Mouse (Mus musculus): ENCODE results near the gene Gm38655.
A peak's percentile ranks its signal among the peaks of the same experiment; 100 is the strongest.
"Not testable (repeated sequence)": the region's sequence is repeated elsewhere in the genome, so short reads cannot be mapped to it uniquely, and the experiment has no call there.

Gene Gm38655

DNA sequence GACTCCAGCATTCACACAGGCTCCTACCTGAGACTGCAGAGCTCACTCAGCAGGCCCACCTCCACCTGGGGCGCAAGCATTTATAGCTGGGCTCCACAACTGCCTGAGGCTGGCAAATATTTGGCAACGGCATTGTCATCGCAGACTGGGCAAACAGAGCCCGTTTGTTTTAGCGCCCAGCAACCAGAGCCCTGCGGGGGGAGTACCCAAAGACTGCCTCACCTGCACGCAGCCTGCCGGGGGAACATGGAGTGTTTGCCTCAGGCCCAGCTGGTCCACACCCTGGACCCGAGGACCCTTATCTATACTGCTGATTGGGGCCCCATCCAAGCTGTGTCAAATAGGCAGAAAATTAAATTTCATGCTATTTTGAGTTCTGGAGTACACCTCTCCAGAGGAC lies at the start of gene Gm38655:
Gene Gm38655, minus strand, starts transcription at position 61 of the 400 bp plus-strand sequence.
- no peak for DNase-seq (ENCODE audit: low spot score)

DNA sequence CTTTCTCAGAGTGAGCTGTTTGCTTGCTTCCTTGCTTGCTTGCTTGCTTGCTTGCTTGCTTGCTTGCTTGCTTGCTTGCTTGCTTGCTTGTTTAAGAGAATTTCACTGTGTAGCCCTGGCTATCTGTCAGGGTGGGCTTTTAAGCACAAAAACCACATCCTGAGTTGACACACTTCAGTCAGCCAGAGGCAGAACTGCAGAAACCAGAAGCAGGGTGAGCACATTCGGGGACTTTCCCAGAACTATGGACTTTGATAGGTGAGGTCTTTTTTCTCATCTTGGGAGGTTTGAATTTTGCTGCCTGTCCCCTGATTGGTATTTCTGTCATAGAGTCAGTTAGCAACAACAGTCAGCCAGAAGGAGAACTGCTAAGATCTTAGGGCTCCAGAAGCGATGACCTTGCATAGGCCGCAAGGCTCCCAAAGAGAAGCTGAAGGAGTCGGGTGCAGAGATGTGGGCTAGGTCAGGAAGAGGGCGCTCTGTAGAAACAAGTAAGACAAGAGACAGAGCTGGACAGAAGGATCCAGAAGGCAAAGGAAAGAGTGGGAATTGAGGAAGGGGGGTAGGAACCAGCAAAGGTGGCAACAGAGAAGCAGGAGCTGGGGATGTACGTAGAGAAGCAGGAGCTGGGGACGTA lies 49.4 kb upstream of the Gm38655 start:
- DNase-seq (ENCODE audit: low spot score) = no peak

DNA sequence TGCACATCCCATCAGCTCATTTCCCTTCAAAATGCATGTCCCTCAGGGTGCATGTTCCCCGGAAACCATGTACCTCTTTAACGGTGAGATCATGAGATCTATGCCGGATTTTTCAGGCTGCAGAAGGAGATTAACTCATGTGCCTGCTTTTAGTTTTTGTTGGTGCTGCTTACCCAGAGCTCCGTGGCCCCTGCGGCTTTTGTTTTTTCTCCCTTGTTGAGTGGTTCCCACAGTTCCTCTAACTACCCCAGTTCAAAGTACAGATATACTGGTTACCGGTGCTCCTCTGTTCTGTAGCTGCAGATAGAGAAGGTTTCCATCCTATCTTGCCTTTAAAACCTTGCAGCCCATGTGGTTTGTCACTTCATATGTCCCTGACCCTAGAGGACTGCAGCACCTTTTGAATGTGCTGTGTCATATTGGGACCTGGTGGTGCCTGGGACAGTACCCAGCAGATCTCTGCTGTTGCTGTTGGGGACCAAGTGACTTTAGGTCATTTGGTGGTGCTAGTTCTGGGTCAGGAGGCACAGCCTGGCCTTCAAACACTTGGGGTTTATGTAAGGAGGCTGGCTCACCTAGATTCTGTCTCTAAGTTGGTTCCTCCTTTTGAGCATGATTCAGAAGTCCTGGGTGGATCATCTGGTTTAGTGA lies 47.8 kb upstream of the Gm38655 start:
- no peak for DNase-seq (ENCODE audit: low spot score)

DNA sequence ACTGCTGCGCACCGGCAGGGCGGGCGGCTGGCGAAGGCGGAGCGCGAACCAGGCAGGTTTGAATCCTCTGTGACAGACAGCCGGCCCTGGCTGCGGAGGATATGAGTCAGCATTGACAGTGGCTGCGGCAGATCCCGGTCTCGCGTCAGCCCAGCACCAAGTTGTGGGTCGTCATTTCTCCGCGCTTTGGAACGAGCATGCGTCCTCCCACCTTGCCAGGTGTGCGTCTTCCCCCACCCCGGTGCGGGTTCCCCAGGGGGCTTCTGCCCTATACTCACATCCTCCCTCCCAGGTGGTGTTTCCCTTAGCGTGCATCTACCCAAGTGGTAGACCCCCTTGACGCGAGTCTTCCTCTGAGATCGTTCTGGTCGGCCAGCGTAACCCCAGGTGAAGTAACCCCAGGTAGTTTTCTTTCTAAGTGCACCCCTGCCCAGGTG lies 47.3 kb upstream of the Gm38655 start:
- not testable (repeated sequence) for DNase-seq (ENCODE audit: low spot score)

DNA sequence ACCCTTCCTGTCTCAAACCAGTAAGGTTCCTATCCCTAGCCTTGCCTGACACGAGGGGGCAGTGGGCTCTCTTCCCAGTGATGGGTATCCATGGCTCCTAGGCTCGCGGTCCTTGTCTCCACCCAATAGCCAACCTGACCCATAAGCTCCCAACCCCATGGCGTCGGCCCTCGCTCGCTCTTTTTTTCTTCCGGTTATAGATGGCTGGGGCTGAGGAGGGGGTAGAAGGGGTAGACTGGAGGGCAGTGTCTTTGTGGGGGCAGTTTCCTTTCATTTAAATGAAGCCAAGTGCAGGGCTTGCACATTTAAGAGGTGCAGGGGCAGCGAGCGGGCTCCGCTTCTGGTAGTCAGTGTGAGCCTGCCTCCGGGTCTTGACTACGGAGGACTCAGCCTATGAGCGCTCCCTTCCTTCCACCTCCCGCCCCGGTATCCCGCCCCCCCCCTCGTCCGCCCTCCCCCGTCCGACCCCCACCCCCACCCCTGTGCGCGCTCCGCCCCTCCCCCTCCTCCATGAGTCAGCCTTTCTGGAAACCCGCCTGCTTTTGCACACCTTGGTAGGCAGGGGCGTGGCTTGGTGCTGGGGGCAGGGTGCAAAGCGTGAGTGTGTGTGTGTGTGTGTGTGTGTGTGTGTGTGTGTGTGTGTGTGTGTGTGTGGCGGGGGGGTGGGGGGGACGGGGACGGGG lies 46.7 kb upstream of the Gm38655 start:
- peak; percentile 36 for DNase-seq (ENCODE audit: low spot score)

DNA sequence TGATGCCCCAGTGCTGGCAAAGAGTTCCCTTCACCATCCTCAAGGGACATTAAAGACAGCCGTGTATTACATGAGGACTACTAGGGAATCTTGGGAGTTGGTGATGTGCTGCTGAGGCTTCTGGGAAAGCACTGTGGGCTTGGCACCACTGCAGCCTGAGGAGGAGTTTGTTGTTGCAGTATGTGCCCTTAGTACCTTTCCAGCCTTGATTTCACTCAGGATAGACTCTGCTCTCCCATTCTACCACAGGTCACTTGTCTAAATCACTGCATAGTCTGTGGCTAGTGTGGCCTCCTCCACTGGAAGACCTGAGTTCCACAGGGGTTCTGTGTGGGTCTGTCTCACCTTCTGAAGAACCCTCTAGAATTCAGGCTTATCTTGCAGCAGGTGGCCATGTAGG lies 45.5 kb upstream of the Gm38655 start:
- DNase-seq (ENCODE audit: low spot score) = no peak

DNA sequence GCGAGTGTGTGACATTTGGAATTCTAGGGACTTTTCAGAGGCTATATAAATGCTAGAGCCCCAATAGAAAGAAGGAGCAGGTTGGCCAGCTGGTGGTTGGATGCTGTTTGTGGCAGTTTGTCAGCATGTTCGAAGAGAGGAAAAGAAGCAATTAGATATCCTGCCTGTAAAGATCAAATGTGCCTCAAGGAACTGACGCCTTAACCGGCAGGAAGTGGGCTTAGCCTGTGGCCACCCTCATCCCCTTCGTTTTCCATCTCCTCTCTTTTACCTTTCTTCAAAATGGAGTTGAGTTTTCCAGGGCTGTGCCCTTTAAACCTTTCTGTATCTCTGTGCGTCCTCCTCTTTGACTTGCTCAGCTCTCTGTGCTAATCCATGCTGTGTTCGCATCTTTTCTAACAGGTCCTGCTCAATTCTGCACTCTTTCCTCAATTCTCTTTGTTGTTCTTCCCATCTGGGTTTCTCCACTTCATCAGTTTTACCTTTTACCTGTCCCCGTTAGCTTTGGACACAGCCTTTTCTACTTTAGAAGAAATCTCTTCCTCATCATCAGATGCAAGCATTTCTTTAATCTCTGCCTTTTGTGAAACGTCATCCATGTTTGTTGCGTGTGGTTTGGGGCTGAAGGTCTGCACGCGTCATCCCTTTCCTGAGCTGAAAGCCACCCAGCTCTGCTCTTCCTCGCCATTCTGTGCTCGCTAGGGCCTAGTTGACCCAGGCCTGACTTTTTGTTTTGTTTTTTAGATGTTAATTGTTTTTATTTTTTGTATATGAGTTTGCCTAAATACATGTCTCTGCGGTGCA lies 44.4 kb upstream of the Gm38655 start:
- no peak for DNase-seq (ENCODE audit: low spot score)

DNA sequence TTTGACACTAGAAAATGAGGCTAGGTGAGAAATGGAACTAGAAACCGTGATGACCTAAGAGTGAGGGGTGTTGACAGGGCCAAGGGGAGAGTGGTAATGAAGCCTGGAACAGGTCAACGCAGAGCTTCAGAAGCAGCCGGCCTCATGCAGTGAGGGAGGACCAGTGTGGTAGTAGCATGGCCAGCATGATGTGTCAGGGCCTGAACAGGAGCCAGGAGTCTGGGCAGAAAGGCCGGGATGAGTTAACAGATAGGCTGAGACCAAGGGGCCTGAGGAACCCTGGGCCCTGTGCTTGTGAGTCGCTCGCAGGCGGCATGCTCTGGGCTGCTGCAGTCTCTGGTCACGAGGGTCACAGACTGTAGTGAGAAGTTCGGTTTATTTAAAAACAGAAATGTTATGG lies 43.7 kb upstream of the Gm38655 start:
- no peak for DNase-seq (ENCODE audit: low spot score)

DNA sequence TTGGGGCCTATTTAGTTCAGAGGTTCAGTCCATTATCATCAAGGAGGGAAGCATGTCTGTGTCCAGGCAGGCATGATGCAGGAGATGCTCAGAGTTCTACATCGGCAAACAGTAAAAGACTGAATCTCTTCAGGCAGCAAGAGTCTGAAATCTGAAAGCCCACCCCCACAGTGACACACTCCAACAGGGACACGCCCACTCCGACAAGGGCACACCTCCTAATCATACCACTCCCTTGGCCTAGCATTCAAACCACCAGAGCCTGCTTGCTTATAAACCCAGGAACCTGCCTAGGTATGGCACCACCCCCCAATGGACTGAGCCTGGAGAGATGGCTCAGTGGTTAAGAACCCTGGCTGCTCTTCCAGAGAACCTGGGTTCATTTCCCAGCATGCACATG lies 40.2 kb upstream of the Gm38655 start:
- DNase-seq (ENCODE audit: low spot score) = no peak

DNA sequence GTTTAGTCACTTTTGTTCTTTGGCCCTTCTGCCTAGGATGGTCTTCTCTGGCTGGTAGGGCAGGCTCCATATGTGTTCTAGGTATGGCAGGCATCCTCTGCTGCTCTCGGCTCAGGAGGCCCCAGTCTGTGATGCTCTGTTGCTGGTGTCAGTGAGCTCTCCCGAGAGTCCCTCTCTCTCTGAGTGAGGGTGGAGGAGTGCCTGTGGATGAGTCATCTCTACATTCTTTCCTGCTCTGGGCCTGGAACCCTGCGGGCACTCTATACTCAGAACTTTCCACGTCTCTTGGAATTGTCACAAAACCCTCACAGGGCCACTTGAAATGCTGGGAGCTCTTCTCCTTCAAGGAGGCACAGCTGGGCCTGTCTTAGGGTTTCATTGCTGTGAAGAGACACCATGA lies 36.4 kb upstream of the Gm38655 start:
- DNase-seq (ENCODE audit: low spot score) = no peak

DNA sequence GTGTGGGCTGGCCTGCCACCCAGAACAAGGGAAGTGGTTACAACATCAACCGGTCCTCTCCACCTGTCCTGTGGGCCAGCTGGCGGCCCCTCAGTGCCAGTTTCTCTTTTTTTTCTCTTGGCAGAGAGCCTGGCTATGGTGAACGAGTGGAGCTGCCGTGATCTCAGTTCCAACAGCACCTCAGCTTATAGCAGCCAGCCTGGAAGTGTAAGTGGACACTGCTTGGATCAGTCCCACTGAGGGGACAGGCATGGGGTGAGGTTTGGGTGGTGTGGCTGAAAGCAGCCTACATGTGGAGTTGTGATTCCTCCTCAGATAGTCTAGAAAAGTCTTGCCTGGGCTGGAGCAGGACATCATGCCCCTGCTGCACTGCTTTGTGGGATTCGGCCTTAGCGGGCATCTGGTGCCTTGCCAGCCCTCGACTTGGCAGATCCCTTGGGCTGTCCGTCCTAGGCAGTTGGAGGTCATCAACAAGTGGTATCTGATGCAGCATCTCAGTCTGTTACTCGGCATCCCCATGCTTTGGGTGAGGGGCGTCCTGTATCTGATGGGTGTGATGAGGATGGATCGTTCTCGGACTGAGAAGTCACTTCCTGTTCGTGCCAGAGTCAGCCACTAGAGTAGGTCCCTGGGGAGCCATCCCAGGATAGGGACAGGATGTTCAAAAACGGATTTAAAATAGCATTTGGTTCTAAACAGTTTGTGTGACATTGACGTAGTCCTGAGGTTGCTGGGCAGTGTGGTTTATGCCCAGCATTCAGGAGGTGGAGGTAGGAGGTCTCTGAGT lies 35.6 kb upstream of the Gm38655 start:
- no peak for DNase-seq (ENCODE audit: low spot score)

DNA sequence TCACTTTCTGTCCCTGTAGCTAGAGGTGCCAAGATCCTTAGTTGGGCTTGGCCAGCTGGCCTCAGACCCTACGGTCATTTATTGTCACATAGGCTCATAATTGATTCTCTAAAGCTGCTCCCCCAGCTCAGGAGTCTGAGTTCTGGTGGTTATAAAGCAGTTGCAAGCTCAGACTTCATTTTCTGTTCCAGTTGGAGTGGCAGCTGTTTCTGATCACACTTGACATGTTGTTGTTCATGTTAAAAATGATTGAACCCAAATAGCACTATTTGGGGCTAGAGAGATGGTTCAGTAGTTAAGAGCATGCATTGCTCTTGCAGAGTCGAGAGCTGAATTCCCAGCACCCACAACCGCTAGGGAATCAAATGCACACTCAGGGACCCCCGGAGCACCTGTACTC lies 34.7 kb upstream of the Gm38655 start:
- no peak for DNase-seq (ENCODE audit: low spot score)

DNA sequence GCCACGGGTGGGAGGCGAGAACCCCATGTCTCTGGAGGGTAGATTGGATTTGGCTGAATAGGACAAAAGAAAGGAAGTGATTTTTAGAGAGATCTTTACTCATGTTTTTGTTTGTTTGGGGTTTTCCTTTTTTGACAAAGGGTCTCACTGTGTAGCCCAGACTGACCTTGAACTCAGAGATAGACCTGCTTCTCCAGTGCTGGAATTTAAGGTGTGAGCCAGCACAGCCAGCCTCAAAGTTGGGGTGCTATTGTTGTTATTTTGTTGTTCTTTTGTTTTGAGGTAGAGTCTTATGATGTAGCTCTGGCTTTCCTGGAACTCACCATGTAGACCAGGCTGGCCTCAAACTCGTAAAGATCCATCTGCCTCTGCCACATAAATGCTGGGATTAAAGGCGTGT lies 27.1 kb upstream of the Gm38655 start:
- no peak for DNase-seq (ENCODE audit: low spot score)

DNA sequence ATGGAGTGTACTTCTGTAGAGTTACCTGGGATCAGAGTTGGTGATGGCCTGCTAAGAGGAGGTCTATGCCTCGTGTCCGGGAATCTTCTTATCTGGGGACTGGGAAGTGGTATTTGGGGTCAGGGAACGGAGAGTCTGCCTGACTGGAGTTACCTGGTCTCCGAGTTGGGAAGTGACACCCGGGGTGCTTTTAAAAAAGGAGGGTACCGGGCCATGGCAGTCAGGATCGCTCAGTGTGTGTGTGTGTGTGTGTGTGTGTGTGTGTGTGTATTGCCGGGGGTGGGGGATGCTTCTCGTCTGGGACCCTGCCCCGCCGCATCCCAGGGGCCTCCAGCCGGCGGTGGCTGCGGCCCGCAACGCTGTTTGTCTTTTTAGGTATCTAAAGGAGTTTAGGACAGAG lies 13.8 kb upstream of the Gm38655 start:
- DNase-seq (ENCODE audit: low spot score) = no peak

DNA sequence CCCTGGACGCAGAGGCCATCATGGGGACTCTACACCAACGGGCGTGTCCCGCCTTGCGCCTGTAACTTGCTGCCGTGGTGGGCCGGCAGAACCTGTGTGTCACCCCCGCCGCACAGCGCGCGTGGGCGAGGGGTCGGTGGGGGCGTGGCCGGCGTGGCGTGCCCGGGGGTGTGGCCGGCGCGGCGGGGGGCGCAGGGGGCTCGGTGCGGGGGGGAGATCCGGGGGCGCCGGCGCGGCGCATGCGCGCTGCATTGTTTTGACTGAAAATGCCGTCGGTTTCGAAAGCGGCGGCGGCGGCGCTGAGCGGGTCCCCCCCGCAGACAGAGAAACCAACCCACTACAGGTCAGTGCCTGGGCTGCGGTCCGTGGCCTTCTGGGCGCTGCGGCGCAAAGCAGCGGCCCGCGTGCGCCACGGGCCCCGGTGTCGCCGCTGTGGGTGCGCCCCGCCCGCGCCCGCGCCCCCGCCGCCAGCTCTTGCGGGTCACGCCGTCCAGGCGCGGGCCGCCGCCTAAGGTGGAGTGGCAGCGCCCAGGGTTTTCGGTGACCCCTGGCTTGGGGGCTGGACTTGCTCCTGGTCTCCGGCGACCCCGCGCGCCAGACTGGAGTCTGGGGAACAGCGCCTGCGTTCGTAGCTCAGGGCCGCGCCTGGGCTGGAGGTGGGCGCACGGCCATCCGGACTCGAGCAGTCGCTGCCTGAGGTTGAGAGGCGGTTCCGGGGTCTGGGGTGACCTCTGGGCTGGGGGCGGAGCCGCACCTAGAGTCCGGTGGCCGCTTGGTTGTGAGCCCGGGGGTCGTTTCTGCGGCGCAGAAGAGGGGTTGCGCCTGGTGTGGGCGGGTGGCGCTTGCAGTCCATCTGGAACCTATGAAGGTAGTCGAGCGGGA lies 13.1 kb upstream of the Gm38655 start, which contains the start of gene Unkl:
Gene Unkl, plus strand, starts transcription at position 248 of the 882 bp plus-strand sequence.
- peak; percentile 77 for DNase-seq (ENCODE audit: low spot score)

DNA sequence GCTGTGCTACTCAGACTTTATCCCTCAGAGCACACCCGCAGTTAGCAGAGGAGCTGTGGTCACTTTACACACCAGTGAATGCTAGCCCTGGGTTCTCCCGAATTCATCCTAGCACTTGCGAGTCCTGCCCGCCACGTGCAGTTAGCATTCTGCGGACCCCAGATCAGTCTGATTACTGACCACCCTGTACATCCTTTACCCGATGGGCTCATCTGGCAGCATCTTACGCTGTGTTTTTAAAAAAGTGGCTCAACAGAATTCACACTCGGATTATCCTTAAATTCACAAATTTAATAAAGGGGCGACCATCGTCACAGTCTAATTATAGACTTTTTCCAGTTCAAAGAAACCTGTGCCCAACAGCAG lies 12.5 kb upstream of the Gm38655 start:
- DNase-seq (ENCODE audit: low spot score) = no peak

DNA sequence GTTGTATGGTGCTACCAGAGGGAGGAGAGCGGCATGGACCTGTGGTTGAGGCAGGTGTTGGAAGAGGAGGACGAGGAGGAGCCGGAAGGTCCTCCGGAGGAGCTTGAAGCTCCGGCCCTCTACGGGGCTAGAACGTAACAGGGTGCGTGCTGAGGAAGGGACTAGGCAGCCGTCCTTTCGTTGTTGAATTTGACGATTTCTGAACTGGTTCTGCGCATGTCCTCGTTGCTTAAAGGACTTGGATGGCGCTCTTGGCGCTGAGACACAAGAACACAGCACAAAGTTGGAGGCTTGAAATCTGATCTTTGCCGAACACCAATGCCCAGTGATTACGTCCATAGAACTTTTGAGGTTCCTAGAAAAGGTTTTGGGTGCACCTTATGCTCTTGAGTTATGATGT lies 9.7 kb upstream of the Gm38655 start:
- DNase-seq (ENCODE audit: low spot score) = no peak

DNA sequence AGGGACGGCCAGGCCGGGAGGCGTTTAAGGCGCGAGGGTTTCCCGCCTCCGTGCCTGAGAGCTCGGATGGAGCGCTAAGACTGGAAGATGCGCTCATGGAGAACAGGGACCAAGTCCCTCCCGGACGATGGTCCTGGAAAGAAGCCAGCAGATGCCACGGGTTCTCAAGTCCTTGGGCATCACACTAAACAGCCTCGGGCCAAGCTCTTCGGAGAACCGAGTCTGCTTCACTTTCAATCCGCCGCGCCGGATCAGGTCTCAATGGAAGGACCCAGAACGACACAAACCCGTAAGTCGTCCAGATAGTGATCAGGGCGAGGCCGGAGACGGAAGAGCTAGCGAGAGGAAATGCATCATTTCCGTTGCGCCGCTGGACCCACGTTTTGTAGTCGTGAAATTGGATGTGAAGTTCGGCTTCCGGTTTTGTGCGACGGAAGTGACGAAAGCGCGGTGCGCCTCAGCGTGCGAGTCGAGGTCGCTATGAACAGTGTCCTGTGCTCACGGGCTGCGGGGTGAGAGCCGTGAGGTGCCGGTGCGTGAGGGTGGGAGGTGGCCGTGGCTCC lies 8.9 kb upstream of the Gm38655 start, which contains the start of gene BC003965:
Gene BC003965, plus strand, starts transcription at position 426 of the 563 bp plus-strand sequence.
- peak; percentile 99 for DNase-seq (ENCODE audit: low spot score)

DNA sequence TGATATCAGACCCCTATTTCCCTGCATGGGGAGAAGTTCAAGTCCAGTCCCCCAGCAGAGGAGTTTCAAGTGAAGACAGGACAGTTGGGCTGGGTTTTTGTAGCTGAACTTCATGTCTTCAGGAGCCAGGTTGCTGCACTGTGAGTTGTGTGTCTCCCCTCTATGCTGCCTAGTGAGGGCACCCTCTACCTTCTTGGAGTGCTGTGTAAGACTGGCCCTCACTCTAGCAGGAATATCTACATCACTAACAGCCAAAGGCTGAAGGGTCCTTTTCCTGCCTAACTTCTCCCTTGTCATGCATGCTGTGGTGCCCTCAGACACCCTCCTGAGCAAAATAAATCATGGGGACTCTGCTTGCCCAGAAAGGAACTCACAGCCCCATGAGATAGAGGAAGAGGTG lies 8.0 kb upstream of the Gm38655 start:
- DNase-seq (ENCODE audit: low spot score) = no peak

DNA sequence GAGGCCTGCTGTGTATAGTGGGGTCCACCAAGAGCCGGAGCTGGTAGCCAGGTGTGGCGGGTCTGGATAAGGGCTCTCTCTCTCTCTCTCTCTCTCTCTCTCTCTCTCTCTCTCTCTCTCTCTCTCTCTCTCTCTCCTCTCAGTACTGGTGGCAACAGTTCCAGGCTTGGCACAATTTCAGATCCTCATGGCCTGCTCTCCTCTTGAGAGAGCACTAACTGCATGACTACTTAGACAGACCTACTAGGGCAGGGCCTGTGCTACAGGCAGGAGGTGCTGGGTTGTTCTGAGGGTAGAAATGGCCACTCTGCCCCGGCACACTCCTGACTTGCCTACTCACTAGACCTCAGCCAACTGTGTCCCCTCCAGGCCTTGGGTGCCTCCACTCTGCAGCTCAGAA lies 2.7 kb downstream of the Gm38655 start:
- no peak for DNase-seq (ENCODE audit: low spot score)

Measured in retina, embryonic 14.5 days (tissue).